Mouse (Mus musculus) testis, adult 2 months (tissue): ENCODE results near the gene Abcc5. TPM values are rescaled to one million over a fixed set of nuclear protein-coding genes. Genes with fewer than 3 reads are reported as not detected.

Experiments used
- H3K27ac ChIP-seq: fragments of 200-500 bp; 2 replicates; pipeline ENCODE4 v1.5.1; 2012; ENCODE audit warnings: low read depth, low read length; ENCODE audit not compliant: control insufficient read depth, insufficient read depth
- H3K27me3 ChIP-seq: fragments of 200-500 bp; 2 replicates; pipeline ENCODE4 v1.6.1; 2012; ENCODE audit warnings: mild to moderate bottlenecking, low read length, moderate library complexity; ENCODE audit not compliant: control insufficient read depth, insufficient read depth
- H3K36me3 ChIP-seq: fragments of 200-500 bp; 2 replicates; pipeline ENCODE4 v1.6.1; 2012; ENCODE audit warnings: mild to moderate bottlenecking, low read length; ENCODE audit not compliant: control insufficient read depth, insufficient read depth
- H3K4me1 ChIP-seq: fragments of 200-500 bp; 2 replicates; pipeline ENCODE4 v1.6.1; 2012; ENCODE audit warnings: low read length; ENCODE audit not compliant: control insufficient read depth, insufficient read depth
- H3K4me3 ChIP-seq: fragments of 200-500 bp; 2 replicates; pipeline ENCODE4 v1.5.1; 2012; ENCODE audit warnings: low read depth, mild to moderate bottlenecking, low read length, moderate library complexity, mixed read lengths; ENCODE audit not compliant: control insufficient read depth
- CTCF ChIP-seq: fragments of 200-500 bp; IDR thresholded peaks from 2 replicates; pipeline ENCODE4 v1.5.1; 2012; ENCODE audit warnings: low read depth, mild to moderate bottlenecking, inconsistent platforms, low read length, moderate library complexity; ENCODE audit not compliant: control insufficient read depth, insufficient read depth, insufficient replicate concordance
- POLR2A ChIP-seq: fragments of 200-500 bp; IDR thresholded peaks from 2 replicates; pipeline ENCODE4 v1.6.1; 2012; ENCODE audit warnings: low read depth, mild to moderate bottlenecking, inconsistent platforms, low read length, moderate library complexity; ENCODE audit not compliant: control insufficient read depth
- polyA plus RNA-seq: library from polyadenylated mRNA; depleted of rRNA; stranded (reverse); fragments of >200 nt; gene quantifications from 2 replicates; pipeline ENCODE4 v1.2.3, GENCODE M21; 2012; rRNA removed

Abcc5 gene
- 16.6 and 19.8 TPM in 2 replicates for polyA plus RNA-seq

DNA sequence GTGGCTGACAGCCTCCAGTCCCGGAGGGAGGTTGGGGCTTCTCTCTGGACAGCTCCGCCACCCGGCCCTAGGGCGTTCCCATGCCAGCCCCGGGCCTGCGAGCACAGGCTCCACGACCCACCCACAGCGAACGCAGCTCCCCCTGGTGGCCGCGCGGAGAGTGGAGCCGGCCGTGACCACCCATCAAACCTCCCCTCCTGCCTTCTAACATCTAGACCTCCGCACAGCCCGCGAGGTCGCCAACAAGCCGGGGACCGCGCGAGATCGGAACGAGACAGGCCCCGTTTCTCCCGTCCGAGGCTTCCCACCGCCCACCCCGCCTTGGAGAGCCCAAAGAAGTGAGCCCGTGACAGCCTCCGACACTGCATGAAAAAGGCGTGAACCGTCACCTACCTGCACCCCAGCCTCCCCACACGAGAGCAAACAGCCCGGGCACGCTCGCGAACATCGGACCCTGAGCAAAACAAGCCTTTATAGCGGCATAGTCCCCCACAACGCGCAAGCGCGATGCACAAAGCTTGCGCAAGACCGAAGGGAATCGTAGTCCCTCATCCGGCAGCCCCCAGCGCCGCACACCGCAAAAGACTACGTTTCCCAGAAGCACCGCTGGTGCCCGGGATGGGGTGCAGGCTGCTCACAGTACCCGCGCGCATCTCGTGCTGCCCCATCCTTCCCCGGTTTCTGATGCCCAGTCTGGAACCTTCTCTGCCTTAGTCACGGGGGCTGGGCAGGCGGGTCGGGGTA is at the start of gene Abcc5:
Gene Abcc5 (minus strand): TSS at position 540 of the 744 bp plus-strand sequence.
- TF ChIP-seq CTCF, result peak; percentile 87
- peak; percentile 64 for TF ChIP-seq POLR2A
- H3K36me3 ChIP-seq, result no peaks in the 10 kb centered on the region
- peaks cover 9% of the 10 kb centered on the region for H3K4me1 ChIP-seq
- peak within 1 kb of the TSS; percentile 16 for H3K27ac ChIP-seq
- H3K27me3 ChIP-seq, result no peaks in the 10 kb centered on the region
- H3K4me3 ChIP-seq, result peak within 1 kb of the TSS; percentile 80

DNA sequence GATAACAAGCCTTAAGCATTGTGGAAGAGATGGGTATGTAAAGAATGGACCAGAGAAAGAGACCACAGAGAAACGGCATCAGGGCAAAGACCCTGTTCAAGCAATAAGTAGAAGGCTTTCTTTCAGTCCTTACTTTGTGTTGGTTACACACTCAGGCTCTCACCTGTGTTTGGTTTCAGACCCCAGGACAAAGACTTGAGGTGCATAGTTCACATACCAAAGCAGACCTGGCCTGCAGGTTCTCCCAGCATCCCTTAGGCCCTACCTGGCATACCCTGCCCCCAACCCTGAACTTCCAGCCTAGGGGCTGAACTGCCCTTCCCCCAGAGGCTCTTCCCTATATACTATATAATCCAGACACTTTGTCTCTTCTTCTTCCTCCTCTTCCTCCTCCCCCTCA is 49.1 kb upstream of the Abcc5 start:
- Histone ChIP-seq H3K4me1 (peaks cover 3% of the 10 kb centered on the region), H3K27me3 (no peaks in the 10 kb centered on the region), H3K4me3 (no peak overlapping the region), H3K36me3 (no peaks in the 10 kb centered on the region), H3K27ac (no peak overlapping the region)
- TF ChIP-seq CTCF (no peak), POLR2A (no peak)

DNA sequence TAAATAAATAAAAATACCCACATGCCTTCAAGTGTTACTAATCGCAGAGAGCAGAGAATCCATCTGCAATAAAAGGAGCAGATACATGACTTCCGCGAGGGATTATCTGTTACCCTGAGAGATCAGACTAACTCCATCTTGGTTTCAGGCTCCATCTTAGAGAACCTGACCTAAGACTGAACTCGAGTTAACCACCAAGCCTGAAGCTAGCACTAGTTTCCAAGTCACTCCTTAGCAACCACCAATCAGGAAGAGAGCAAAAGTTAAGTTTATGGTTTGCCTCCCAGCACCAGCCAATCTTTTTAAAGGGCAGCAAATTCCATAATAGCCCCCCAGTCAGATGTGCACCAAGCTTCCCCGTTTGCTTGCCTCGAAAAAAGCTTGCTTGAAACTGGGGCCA is 48.6 kb upstream of the Abcc5 start:
- no peaks in the 10 kb centered on the region for H3K27me3 ChIP-seq
- no peaks in the 10 kb centered on the region for H3K36me3 ChIP-seq
- no peak overlapping the region for H3K4me3 ChIP-seq
- H3K27ac ChIP-seq, result no peak overlapping the region
- peaks cover 3% of the 10 kb centered on the region for H3K4me1 ChIP-seq
- TF ChIP-seq CTCF (no peak), POLR2A (no peak)

DNA sequence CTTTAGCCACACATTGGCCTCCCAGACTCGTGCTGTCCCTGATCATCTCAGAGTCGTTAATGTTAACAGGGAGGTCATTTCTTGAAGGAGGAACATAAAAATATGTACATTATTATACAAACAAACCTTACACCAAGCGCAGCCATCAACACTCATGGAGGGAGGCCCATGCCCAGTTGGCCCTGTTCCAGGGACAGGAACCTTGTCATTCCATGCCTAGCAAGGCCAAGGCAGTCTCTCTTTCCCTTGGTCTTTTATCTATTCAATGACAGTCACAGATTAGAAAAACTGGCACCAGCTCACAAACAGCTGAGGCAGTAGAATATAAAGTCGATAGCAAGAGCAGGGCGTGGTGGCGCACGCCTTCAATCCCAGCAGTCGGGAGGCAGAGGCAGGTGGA is 48.0 kb upstream of the Abcc5 start:
- no peak overlapping the region for H3K27ac ChIP-seq
- H3K4me1 ChIP-seq, result peaks cover 3% of the 10 kb centered on the region
- no peaks in the 10 kb centered on the region for H3K36me3 ChIP-seq
- TF ChIP-seq POLR2A, result no peak
- no peak for TF ChIP-seq CTCF
- no peaks in the 10 kb centered on the region for H3K27me3 ChIP-seq
- H3K4me3 ChIP-seq, result no peak overlapping the region

DNA sequence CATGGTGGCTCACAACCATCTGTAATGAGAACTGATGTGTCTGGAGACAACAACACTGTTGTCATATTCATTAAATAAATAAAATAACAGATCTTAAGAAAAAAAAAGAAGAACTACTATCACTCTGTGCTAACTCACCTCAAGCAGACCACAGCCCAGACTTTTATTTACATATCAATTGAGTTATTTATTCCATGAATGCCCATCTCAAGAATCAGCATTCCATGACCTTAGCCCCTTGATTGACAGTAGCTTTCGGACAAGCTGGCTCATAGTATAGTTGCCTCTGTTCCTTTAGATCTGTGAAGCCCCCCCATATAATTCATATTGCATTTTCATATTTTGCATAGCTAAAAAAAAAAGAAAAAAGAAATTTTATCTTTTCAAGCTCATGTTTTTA is 47.6 kb upstream of the Abcc5 start:
- Histone ChIP-seq H3K4me1 (peaks cover 3% of the 10 kb centered on the region), H3K4me3 (no peak overlapping the region), H3K27ac (no peak overlapping the region), H3K36me3 (no peaks in the 10 kb centered on the region), H3K27me3 (no peaks in the 10 kb centered on the region)
- no peak for TF ChIP-seq CTCF
- TF ChIP-seq POLR2A, result no peak

DNA sequence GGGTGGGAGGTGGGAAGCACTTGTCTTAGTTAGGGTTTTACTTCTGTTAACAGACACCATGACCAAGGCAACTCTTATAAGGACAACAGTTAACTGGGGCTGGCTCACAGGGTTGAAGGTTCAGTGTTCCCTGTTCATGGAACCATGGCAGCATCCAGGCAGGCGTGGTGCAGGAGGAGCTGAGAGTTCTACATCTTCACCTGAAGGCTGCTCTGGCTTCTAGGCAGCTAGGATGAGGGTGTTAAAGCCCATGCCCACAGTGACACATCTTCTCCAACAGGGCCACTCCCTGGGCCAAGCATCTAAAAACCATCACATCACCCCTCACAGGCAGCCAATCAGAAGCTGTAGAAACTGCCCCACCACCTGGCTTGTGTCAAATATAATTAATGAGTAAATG is 45.5 kb upstream of the Abcc5 start:
- H3K4me1 ChIP-seq, result peaks cover 3% of the 10 kb centered on the region
- H3K36me3 ChIP-seq, result no peaks in the 10 kb centered on the region
- H3K27me3 ChIP-seq, result no peaks in the 10 kb centered on the region
- no peak overlapping the region for H3K4me3 ChIP-seq
- H3K27ac ChIP-seq, result no peak overlapping the region
- TF ChIP-seq POLR2A, result no peak
- no peak for TF ChIP-seq CTCF

DNA sequence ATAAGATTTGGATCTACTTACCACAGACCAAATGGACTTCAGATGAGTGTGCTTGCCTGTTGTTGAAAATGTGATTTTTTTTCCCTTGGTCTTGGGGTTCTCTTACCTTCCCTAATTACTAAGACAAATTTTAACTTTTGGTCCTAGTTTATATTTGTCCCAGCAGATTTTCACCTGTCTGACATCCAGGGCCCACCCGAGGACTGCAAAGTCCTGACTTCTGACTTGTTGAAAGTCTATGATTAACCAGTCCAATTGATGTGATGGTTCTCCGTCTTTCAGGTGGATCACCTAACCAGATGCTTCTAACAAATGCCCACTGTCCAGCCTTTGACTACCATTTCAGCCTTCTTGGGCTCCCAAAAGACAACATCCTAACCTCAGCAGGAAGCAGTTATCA is 44.8 kb upstream of the Abcc5 start:
- Histone ChIP-seq H3K27me3 (no peaks in the 10 kb centered on the region), H3K36me3 (no peaks in the 10 kb centered on the region), H3K4me3 (no peak overlapping the region), H3K27ac (no peak overlapping the region), H3K4me1 (peaks cover 3% of the 10 kb centered on the region)
- no peak for TF ChIP-seq POLR2A
